Mouse (Mus musculus) erythroblast, embryonic 14.5 days (primary cell): ENCODE results near the gene Ptges2.

Experiments used
- GATA1 ChIP-seq: IDR thresholded peaks from 2 replicates; pipeline ENCODE4 v1.6.1; 2012; ENCODE audit warnings: low read length, inconsistent platforms, mixed read lengths
- TAL1 ChIP-seq: IDR thresholded peaks from 3 replicates; pipeline ENCODE4 v1.6.1; 2012; ENCODE audit warnings: low read length, inconsistent platforms, mixed read lengths

DNA sequence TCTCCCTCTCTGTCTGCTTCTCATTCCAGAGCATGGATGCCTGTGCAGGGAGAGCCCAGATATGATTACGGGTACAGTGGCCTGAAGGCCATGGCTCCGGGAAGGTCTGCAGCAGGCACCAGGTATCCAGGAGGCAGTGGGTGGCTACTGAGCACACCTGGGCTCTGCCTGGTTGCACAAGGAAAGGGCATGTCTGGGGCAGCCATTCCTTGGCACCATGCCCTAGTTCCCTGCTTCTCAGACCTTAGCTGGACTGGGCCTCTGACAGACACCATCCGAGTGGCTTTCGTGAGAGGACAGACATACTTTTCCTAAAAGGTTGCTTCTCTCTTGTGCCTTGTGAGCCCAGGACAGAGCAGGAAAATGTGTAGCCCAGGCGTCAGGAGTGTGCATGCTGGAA, 3.6 kb upstream of the Ptges2 start:
- TF ChIP-seq GATA1 = no peak
- no peak for TF ChIP-seq TAL1
